Mouse (Mus musculus): ENCODE measurements at regions not wholly inside any gene's neighbourhood (a gene's known extent, or its start where the extent isn't known, plus 50 kb on each side); places are given as distances from the start of the nearest gene placed in this dataset.
A peak's percentile ranks its signal among the peaks of the same experiment; 100 is the strongest.
"Not testable (repeated sequence)": the region's sequence is repeated elsewhere in the genome, so short reads cannot be mapped to it uniquely, and the experiment has no call there.

- DNase-seq (ENCODE audit: low read depth, low spot score) = no peak
These were observed 551.2 kb downstream of the Tlr4 start for GRCm38 (mm10) chr4:67378632-67379031.

DNA sequence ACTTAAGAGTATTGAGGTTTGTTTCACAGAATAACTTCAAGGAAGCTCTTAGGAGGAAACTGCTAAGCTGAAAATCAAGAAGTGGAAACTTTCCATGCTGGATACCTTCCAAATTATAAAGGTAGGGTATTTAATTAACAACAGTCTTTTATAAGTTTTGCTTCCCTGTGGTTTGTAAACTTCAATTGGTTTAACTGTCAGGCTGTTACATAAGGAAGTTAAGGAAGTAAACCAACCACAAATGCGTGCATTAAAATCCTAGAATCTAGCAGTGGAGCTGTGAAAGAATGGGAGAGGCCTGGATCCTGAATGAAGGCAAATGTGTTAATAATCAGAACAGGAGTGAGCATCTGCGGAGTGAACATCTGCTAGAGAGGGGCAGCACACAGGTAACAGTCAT lies 560.5 kb downstream of the Tlr4 start:
- no peak for DNase-seq (ENCODE audit: low read depth, low spot score)

GRCm38 (mm10) chr4:67402977-67403376 lies 575.6 kb downstream of the Tlr4 start:
- no peak for DNase-seq (ENCODE audit: low read depth, low spot score)

- no peak for DNase-seq (ENCODE audit: low read depth, low spot score)
These were observed 596.7 kb downstream of the Tlr4 start for GRCm38 (mm10) chr4:67424064-67424463.

DNA sequence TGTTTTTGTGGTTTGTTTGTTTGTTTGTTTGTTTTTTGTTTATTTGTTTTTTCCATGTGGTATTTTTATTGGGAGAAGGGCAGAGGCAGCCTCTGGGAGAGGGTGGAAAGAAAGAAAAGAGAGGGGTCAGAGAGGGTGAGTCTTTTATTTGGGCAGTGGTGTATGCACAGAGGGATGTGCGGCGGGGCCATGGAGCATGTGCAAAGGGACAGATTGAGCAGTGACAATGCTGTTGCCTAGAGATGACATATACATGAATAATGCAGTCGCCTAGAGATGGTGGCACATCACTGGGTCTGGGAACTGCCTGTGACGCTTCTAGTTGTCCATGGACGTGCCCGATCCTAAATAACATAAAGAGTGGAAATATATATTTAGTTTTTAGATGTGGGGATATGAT lies 598.3 kb downstream of the Tlr4 start:
- DNase-seq (ENCODE audit: low read depth, low spot score) = no peak

- DNase-seq (ENCODE audit: low read depth, low spot score) = no peak
These were observed 620.5 kb downstream of the Tlr4 start for GRCm38 (mm10) chr4:67447835-67448234.

DNA sequence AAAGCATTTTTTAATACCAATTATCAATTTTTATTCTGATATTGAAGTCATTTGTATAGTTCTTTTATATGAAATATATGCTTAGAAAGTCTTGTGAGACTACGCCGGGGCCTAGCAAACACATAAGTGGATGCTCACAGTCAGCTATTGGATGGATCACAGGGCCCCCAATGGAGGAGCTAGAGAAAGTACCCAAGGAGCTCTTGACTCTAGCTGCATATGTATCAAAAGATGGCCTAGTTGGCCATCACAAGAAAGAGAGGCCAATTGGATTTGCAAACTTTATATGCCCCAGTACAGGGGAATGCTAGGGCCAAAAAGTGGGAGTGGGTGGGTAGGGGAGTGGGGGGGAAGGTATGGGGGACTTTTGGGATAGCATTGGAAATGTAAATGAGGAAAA lies 632.5 kb downstream of the Tlr4 start:
- DNase-seq (ENCODE audit: low read depth, low spot score) = not testable (repeated sequence)

DNA sequence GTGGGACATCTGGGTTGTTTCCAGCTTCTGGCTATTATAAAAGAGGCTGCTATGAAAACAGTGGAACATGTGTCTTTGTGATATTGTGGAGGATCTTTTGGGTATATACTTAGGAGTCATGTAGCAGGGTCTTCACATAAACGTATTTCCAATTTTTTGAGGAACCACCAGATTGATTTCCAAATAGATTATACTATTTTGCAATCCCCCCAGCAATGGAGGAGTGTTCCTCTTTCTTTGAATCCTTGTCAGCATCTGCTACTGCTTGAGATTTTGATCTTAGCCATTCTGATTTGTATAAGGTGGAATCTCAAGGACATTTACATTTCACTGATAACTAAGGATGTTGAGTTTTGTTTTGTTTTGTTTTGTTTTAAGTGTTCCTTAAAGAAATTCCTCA lies 645.6 kb downstream of the Tlr4 start:
- DNase-seq (ENCODE audit: low read depth, low spot score) = no peak

DNA sequence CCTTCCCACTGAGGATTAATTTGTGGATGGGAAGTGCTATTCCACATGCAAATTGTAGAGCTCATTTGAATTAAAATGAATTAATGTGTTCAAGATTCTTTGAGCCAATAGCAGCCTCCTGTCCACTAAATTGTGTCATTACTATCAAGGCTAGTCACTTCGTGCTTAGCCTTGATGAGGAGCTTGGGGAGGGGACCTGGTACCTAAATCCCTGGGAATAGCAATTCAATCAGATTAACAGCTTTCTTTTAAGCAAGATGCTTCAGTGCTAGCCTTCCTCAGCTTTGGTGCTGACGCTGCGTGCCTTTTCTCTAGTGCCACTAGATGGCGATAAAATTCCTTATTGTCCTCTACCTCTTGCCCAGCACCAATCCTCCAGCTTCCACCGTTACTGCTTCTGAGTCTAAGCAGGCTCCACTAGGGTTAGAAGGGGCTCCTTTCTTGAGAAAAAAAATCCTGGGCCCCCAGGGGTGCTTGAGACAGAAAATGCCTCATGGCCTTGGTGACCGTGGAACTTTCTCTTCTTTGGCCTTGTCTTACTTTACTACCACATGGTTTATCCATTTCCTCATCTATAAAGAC lies 650.0 kb downstream of the Tlr4 start:
- DNase-seq (ENCODE audit: low read depth, low spot score) = peak; percentile 63

DNA sequence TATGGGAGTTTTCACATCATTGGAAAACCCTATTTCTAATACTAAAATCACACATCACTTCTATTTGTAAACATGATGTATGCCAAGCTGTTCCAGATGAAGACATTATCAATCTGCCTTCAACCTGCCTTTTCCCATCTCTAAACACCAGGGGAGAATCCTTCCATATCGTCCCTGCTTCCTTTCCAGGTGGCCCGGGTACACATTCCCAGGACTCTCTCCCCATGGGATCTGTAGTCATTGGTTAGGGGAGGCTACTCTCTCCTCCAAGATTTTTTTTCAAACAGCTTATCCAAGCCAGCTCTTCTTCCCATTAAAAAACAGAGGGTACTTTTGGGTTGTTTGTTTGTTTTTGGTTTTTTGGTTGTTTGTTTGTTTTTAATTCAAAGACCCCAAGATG lies 650.7 kb downstream of the Tlr4 start:
- DNase-seq (ENCODE audit: low read depth, low spot score) = no peak

- DNase-seq (ENCODE audit: low read depth, low spot score) = no peak
These were observed 694.9 kb downstream of the Tlr4 start for GRCm38 (mm10) chr4:67522235-67522634.

DNA sequence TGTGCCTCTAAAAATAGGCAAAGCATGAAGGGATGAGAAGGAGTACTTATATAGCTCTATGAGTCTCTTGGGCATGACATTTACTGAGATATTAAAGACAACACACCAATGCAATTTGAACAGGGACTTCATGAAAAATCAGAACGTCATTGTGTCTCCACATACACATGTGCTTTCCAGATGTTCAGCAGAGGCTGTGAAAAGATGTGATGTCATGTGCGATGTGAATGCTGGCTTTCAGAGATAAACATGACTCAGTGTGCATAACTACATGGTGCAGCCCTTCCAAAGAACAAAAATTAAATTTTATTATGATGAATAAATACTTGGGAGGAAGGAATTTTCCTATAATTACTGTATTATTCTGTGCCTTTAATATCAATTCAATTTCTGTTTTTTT lies 695.8 kb downstream of the Tlr4 start:
- no peak for DNase-seq (ENCODE audit: low read depth, low spot score)

DNA sequence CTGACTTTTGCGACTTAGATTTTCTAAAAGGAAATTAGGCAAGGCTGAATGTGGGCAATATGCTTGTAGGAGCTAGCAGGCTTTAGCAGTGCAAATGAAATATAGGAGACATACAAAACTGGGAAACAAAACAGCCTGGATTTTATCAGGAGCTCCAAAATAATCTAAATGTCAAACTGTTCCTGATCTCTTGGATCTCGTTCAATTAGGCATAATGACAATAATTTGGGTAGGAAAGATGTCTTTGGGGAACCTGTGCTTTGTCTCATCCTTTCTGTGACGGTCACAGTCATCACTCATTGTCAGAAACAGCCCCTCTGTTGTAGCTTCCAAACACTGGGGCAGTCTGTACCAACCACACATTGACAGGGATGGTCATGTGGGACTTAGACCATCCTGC lies 702.2 kb downstream of the Tlr4 start:
- DNase-seq (ENCODE audit: low read depth, low spot score) = no peak

DNA sequence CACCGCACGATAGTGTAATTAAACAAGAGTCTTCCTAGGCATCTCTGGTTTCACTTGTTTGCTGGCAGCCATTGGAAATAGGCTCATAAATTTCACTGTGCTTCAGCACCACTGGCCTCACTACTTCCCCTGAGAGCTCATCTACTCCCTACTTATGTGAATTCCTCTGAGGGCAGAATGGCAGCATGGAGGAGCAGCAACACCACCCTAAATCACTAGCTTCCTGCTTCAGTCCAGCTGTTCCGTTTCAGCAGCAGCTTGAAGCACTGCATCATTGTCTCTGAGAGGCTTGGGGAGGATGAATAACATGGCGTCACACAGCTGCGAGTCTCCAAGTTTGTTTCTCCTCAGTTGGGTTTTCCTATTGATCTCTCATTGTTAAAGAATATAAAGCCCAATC lies 712.1 kb downstream of the Tlr4 start:
- no peak for DNase-seq (ENCODE audit: low read depth, low spot score)

DNA sequence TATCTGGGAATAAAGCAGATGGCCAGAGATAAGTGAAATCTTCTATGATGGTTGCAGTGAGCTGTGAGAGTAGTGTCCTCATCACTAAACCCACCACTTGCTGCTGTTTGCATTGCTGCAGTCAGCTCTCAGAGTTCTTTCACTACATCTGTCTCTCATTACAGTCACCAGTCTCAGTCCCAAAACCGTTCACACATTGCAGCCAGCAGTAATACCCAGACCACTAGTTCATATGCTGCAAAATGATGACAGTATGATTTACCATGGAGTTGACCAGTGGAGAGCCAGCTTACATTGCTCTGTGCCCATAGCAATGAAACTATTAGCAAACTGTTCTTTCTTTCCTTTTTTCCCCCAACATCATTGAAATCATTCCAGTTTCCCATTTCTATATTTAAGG lies 718.6 kb downstream of the Tlr4 start:
- DNase-seq (ENCODE audit: low read depth, low spot score) = no peak

DNA sequence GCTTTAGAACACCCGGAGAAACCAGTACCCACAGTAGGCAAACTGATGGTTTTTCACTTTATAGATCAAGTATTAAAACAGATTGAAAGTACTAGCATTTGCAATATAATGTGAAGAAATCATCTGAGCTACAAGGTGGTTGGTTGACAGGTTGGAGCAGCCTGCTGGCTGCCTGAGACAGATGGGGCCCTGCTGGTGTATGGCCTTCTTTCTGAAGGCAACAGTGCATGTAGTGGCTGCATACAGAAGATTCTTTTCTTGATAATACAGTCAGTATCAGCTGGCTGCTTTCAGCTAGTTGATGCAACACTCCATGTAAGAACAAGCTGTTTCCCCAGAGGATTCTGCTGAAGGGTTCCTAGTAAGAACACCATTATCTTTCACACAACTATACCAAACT lies 720.6 kb downstream of the Tlr4 start:
- DNase-seq (ENCODE audit: low read depth, low spot score) = no peak

DNA sequence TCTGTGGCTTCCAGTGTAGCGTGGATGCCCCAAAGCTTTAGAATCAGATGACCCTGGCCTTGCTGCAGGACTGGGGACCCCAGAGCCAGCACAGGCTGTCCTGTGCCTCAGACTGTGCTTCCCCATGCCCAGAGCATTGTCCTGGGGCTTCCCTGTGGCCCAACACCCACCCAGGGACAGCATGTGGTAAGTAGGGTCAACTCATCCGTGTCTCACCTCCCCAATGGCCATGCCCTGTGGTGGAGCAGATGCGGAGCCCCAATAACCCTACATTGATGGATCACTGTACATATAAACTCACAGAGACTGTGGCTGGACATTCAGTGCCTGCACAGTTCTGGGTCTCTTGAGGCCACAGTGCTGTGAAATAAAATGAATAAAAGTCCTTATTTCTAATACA lies 726.1 kb downstream of the Tlr4 start:
- no peak for DNase-seq (ENCODE audit: low read depth, low spot score)

- DNase-seq (ENCODE audit: low read depth, low spot score) = no peak
These were observed 747.4 kb downstream of the Tlr4 start for GRCm38 (mm10) chr4:67574816-67575215.

- DNase-seq (ENCODE audit: low read depth, low spot score) = no peak
These were observed 762.1 kb downstream of the Tlr4 start for GRCm38 (mm10) chr4:67589501-67589900.

- no peak for DNase-seq (ENCODE audit: low read depth, low spot score)
These were observed 762.8 kb downstream of the Tlr4 start for GRCm38 (mm10) chr4:67589976-67590727.

GRCm38 (mm10) chr4:67607166-67607565 lies 779.8 kb downstream of the Tlr4 start:
- DNase-seq (ENCODE audit: low read depth, low spot score) = no peak

GRCm38 (mm10) chr4:67614486-67615067 lies 787.2 kb downstream of the Tlr4 start:
- DNase-seq (ENCODE audit: low read depth, low spot score) = no peak

- no peak for DNase-seq (ENCODE audit: low read depth, low spot score)
These were observed 799.3 kb downstream of the Tlr4 start for GRCm38 (mm10) chr4:67626641-67627040.
